Comparison of ENCODE assay signal across 26 mouse cellular contexts in the genomic region with DNA sequence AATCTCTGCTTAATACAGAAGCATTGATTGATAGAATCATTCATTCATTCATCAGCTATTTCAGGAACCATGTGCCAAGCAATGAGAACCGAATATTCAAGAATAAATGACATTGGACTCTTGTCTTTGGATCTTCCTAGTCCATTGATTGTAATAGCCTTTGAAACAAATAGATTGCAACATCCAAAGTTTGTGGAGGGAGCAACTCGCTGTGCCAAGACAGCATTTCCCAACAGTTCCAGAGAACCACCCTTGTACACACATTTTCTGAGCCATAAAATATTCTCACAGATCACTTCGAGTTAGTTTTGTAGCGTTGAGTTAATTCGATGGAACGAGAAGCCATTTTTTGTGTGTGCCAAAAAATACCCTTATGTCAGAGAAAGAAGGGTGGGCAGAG.
A peak's percentile ranks its signal among the peaks of the same experiment; 100 is the strongest.
DNase-seq lines count a peak whose midpoint lies in the region; ATAC-seq lines count a peak whose summit lies in the region.
"Had no signal": no experiment of that assay in that cellular context is flagged by ENCODE, and none has a peak within 500 bp of the region (broad histone marks: within the 10 kb centered on the region; RNA-seq: fewer than 3 reads in every experiment).

No protein-coding gene starts in this region.

- no peaks in the 10 kb centered on the region for H3K9me3 ChIP-seq in heart, embryonic 12.5 days (replicated peaks)
- H3K9me3 ChIP-seq: embryonic facial prominence, embryonic 12.5 days; forebrain, embryonic 15.5 days; hindbrain, embryonic 10.5 days; intestine, embryonic 15.5 days; liver, embryonic 13.5 days; megakaryocyte, embryonic 14.5 days; midbrain, embryonic 13.5 days had no signal

- H3K4me2 ChIP-seq in heart, embryonic 12.5 days, result no peak overlapping the region
- H3K4me2 ChIP-seq: embryonic facial prominence, embryonic 12.5 days; forebrain, embryonic 15.5 days; heart, embryonic 11.5 days; intestine, embryonic 15.5 days; liver, embryonic 13.5 days; midbrain, embryonic 13.5 days had no signal

- no peaks in the 10 kb centered on the region for H3K36me3 ChIP-seq in heart, embryonic 12.5 days
- H3K36me3 ChIP-seq: embryonic facial prominence, embryonic 12.5 days; forebrain, embryonic 15.5 days; hindbrain, embryonic 10.5 days; intestine, embryonic 15.5 days; liver, embryonic 13.5 days; midbrain, embryonic 13.5 days had no signal

- H3K4me3 ChIP-seq in heart, embryonic 12.5 days, result no peak overlapping the region
- H3K4me3 ChIP-seq: embryonic facial prominence, embryonic 12.5 days; erythroblast, embryonic 14.5 days; forebrain, embryonic 15.5 days; hindbrain, embryonic 10.5 days; intestine, embryonic 15.5 days; layer of hippocampus, adult 2 months; liver, embryonic 13.5 days; megakaryocyte, embryonic 14.5 days; midbrain, embryonic 13.5 days had no signal

- no peaks in the 10 kb centered on the region for H3K27me3 ChIP-seq in heart, embryonic 12.5 days (replicated peaks)
- H3K27me3 ChIP-seq: forebrain, embryonic 15.5 days; intestine, embryonic 15.5 days; liver, embryonic 13.5 days; midbrain, embryonic 13.5 days had no signal

- ATAC-seq in heart, embryonic 12.5 days (ENCODE audit: insufficient number of reproducible peaks, low FRiP score), result no peak
- ATAC-seq: activated CD4-positive, CD25-positive, alpha-beta regulatory T cell, adult 4 months; forebrain, embryonic 15.5 days; hindbrain, embryonic 16.5 days; intestine, embryonic 15.5 days; midbrain, embryonic 13.5 days had no signal

- peak; percentile 56 for DNase-seq in gastrocnemius, postnatal 25 days
- no peak for DNase-seq in gastrocnemius, postnatal 4 days (ENCODE audit: low spot score in 2 of 2)
- peak; percentile 95 for DNase-seq in adipocyte (ENCODE audit: low spot score)
- DNase-seq in fat pad, adult 2 months (ENCODE audit: extremely low read depth, low read depth, low spot score), result peak; percentile 13
- peak; percentile 66 for DNase-seq in lung, postnatal 36 days
- DNase-seq in kidney, adult 11 months, result no peak
- DNase-seq: cerebellum, adult 11-12 months; cerebellum, postnatal 14 days; heart, postnatal 10 days; kidney, adult 9 months; kidney, postnatal 14 days; liver, embryonic 13.5 days; right cerebral cortex, postnatal 14 days; spleen, adult 18-20 months had no signal

- WGBS in heart, embryonic 12.5 days, result 89% methylated on average over 6 of the region's 6 CpGs

- peaks cover 8% of the 10 kb centered on the region for H3K4me1 ChIP-seq in heart, embryonic 12.5 days (replicated peaks)
- H3K4me1 ChIP-seq: forebrain, embryonic 15.5 days; liver, embryonic 13.5 days; megakaryocyte, embryonic 14.5 days had no signal

- H3K27ac ChIP-seq in heart, embryonic 12.5 days (ENCODE audit: poor library complexity, severe bottlenecking), result no peak overlapping the region
- H3K27ac ChIP-seq: embryonic facial prominence, embryonic 12.5 days; forebrain, embryonic 15.5 days; hindbrain, embryonic 10.5 days; intestine, embryonic 15.5 days; layer of hippocampus, adult 2 months; liver, embryonic 13.5 days; midbrain, embryonic 13.5 days had no signal

- no peak overlapping the region for H3K9ac ChIP-seq in heart, embryonic 12.5 days
- H3K9ac ChIP-seq: embryonic facial prominence, embryonic 12.5 days; forebrain, embryonic 15.5 days; intestine, embryonic 15.5 days; liver, embryonic 13.5 days; midbrain, embryonic 13.5 days had no signal

Comparison
In these comparisons a context has a peak if more than half of its experiments do, and no peak if none do; other contexts are left out.
1. DNase-seq: peak in gastrocnemius, postnatal 25 days (single experiment), adipocyte (single experiment), fat pad, adult 2 months (single experiment) and lung, postnatal 36 days (single experiment); none in gastrocnemius, postnatal 4 days (0 of 2) and kidney, adult 11 months (single experiment).